Mouse (Mus musculus) spleen, postnatal 14 days (tissue): Measurements from ENCODE around the gene Kiss1r.
A peak's percentile ranks its signal among the peaks of the same experiment; 100 is the strongest.
"Not testable (repeated sequence)": the region's sequence is repeated elsewhere in the genome, so short reads cannot be mapped to it uniquely, and the experiment has no call there.

Experiments
- DNase-seq, 2 experiments: peaks; one replicate each; pipeline ENCODE4 v3.0.0; 2021 to 2022; ENCODE audit warnings: low spot score in 2 of 2

The Kiss1r gene

GRCm38 (mm10) chr10:79940749-79941148 is 24.0 kb downstream of the Kiss1r start:
- DNase-seq: peak; percentile 55 to 69

GRCm38 (mm10) chr10:79942988-79943387 is 26.2 kb downstream of the Kiss1r start:
- DNase-seq: no peak

- no peak for DNase-seq
Measured at GRCm38 (mm10) chr10:79943471-79943901, 26.7 kb downstream of the Kiss1r start.

GRCm38 (mm10) chr10:79945507-79946234 is 28.9 kb downstream of the Kiss1r start:
- no peak for DNase-seq

GRCm38 (mm10) chr10:79946752-79947322 is 30.1 kb downstream of the Kiss1r start:
- no peak for DNase-seq

- DNase-seq: no peak
Measured at GRCm38 (mm10) chr10:79947502-79947901, 30.7 kb downstream of the Kiss1r start.

- DNase-seq: no peak
Measured at GRCm38 (mm10) chr10:79949873-79950272, 33.1 kb downstream of the Kiss1r start.

DNA sequence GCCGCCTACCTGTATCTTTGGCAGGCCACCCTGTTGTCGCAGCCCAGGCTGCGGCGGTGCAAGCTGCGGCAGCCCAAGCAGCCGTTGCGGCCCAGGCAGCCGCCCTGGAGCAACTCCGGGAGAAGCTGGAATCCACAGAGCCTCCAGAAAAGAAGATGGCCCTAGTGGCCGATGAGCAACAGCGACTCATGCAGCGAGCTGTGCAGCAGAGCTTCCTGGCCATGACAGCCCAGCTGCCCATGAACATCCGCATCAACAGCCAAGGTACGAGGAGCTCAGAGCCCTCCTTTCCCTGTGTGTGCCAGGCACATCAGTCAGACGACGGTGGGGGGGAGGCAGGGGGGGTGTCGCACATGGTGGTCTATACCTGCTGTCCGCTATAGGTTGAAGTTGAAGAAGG is 33.9 kb downstream of the Kiss1r start:
- no peak for DNase-seq

GRCm38 (mm10) chr10:79953946-79954345 is 37.2 kb downstream of the Kiss1r start:
- DNase-seq: peak in 1 of 2 experiments; percentile 54

DNA sequence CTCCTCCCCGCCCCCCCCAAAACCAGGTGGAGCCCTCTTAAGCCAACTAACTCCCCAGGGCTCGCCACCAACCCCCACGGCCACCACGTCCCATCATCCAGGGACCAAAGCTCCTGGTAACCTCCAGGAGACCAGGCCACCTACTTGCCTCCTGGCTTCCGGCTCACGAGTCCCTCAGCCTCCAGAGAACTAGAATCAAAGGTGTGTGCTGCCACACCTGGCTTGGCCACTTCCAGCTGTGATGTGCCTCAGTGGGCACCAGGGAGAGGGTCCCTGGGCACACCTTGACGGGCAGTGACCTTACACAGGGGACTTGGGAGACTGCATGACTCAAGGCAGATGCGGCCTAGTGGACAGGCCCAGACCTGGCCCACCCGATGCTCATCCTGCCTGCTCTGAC is 38.9 kb downstream of the Kiss1r start:
- no peak for DNase-seq

GRCm38 (mm10) chr10:79956643-79957154 is 39.9 kb downstream of the Kiss1r start:
- no peak for DNase-seq

GRCm38 (mm10) chr10:79958140-79958816 is 41.5 kb downstream of the Kiss1r start:
- DNase-seq: peak; percentile 75 to 88

DNA sequence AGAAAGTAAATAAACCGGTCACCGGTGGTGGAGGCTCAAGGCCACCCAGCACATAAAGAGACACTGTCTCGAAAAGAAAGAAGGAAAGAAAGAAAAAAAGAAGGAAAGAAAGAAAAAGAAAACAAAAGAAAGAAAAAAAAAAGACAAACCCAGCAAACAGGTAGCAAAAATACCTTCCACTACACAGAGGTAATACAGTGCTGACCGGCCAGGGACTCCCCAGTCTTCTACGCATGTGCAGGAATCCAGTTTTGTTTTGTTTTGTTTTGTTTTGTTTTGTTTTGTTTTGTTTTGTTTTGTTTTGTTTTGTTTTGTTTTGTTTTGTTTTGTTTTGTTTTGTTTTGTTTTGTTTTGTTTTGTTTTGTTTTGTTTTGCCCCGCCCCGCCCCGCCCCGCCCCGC is 42.6 kb downstream of the Kiss1r start:
- not testable (repeated sequence) for DNase-seq

DNA sequence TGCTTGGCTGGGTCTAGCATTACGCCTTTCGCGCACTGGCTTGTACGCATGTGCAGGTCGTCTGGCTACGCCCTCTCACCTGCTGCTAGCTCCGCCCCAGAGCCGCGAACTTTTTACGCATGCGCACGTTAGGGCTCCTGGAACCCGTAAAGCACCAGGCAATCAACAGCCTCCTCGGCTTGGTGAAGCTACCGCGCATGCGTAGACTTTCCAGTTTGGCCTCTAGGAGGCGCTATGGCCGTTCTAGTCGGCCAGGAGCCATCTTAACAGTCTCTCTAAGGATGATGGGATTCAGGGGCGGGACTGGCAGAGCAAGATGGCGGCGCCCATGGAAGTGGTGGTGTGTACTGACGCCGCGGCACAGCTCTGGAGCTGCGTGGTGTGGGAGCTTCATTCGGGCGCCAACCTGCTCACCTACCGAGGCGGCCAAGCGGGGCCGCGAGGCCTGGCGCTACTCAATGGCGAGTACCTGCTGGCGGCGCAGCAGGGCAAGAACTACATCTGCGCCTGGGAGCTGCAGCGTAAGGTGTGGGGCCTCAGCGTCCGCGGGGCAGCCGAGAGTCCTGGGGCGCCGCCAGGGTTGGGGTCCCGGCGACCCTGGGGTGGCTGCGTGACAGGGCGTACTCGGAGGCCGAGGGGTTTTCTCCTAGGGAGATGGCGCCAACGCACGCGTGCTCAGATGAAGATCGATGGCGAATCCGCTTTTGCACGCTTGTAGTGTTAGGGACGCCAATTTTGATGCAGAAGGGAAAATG is 43.3 kb downstream of the Kiss1r start, which contains the start of gene Wdr18:
TSS of gene Wdr18 (plus strand) at position 306 of the 755 bp plus-strand sequence.
- peak; percentile 100 for DNase-seq

- no peak for DNase-seq
Measured at GRCm38 (mm10) chr10:79960671-79961294, 44.0 kb downstream of the Kiss1r start.

DNA sequence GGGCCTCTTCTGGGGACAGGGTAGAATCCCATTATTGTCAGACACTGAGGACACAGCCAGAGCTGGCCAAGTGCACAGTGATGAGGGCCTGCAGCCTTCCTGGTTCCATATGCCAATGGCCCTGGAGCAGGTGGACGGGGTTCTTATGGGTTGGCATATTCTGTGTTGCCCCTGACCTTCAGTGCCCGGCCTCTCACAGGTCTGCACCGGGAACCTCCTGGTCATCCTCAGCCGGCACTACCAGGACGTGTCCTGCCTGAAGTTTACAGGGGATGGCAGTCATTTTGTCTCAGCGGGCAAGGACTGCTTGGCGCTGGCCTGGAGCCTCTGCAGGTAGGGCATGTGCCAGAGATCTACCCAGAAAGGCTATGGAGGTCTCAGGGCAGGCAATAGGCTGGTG is 48.0 kb downstream of the Kiss1r start:
- no peak for DNase-seq

GRCm38 (mm10) chr10:79965325-79965724 is 48.6 kb downstream of the Kiss1r start:
- no peak for DNase-seq

DNA sequence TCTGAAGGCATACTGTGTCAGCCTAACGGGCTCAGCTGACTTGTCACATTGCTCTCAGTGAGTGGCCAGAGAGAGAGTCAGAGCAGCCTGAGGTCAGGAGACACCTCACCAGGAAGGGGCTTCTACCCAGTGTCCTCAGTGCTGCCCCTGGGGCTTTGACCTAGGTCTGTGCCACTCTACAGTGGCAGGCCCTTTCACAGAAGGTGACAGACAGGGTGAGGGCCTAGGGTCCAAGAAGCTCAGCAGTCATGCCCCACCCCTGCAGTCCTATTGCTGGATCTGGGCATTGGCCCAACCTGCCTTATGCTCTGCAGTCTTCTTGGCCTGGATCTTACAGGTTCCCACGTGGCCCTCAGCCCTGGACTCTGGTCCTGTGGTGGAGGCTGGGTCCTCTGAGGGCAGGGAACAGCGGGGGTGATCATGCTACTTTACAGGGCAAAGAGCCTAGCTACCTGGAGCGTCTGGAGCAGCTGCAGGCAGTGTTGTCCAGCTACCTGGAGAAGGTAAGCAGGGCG is 50.2 kb downstream of the Kiss1r start:
- no peak for DNase-seq

DNA sequence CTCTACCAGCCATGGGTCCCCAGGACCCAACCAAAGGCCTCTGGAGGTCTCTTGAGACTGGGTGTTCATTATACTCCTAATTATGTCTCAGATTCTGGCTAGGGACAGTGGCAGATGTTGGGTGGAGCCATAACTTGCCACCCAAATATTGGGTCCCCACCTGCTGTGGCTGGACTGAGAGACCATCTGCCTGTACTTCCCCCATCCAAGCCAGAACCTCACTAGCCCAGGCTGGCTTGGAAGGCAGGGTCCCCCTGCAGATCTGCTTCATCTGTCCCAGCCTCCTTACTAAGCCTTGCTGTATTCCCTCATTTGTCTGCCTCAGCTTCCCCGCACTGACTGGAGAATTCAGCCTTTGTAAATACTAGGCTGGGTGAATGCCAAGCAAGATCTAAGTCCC is 51.4 kb downstream of the Kiss1r start:
- no peak for DNase-seq

DNA sequence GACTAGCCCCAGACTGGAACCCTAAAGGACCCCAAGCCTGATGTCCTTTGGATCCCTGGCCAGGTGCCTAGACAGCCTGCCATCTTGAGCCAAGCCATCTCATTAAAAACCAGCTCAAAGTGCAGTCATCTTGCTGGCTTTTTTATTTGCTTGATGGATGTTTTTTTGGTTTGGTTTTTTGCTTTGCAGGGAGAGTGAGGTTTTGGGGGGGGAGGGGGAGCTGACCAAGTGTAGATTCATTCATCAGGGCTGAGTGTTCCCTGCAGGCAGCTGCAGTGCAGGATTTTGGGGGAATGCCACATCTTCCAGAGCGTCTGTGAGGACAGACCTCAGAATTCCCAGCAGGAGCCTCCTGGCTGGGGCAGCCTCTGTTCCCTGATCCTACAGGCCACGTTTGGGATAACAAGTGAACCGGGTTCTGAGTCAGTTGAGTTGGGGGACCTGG is 52.4 kb downstream of the Kiss1r start:
- no peak for DNase-seq
